Mouse (Mus musculus) brain, embryonic 14.5 days (tissue): Measurements from ENCODE around the gene Pif1.

Experiments used
- CTCF ChIP-seq: fragments of 200-500 bp; IDR thresholded peaks from 2 replicates; pipeline ENCODE4 v1.5.1; 2012; ENCODE audit warnings: inconsistent platforms, mild to moderate bottlenecking, moderate library complexity, borderline replicate concordance; ENCODE audit not compliant: insufficient read depth, insufficient read length; ENCODE audit errors: extremely low read depth
- POLR2A ChIP-seq: fragments of 200-500 bp; IDR thresholded peaks from 2 replicates; pipeline ENCODE4 v1.6.1; 2012; ENCODE audit warnings: mild to moderate bottlenecking, inconsistent platforms, borderline replicate concordance; ENCODE audit not compliant: poor library complexity, insufficient read depth, insufficient read length, severe bottlenecking; ENCODE audit errors: extremely low read depth

DNA sequence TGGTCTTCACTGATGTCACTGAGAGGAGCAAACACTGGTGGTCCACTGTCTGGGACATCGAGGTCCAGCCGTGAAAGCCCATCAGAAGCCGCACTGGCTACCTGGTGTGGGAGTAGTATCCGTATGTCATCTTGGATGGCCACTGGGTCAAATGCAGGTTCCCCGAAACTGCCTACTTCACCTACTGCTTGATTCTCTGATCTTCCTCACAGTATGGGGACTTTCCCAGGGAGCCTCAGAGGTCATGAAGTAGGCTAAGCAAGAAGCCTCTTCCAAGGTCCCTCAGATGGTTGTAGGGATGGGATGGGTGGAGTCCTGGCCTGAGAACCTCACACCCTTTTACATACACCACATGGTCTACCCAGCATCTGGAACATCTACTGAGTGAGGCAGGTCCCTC lies 30.0 kb upstream of the Pif1 start:
- TF ChIP-seq CTCF, result no peak
- no peak for TF ChIP-seq POLR2A
